Mouse (Mus musculus) adrenal gland, adult 8-10 months (tissue): Measurements from ENCODE around the gene Cpped1. TPM values are rescaled to one million over a fixed set of nuclear protein-coding genes. Genes with fewer than 3 reads are reported as not detected.
A peak's percentile ranks its signal among the peaks of the same experiment; 100 is the strongest.

ENCODE experiments used
- DNase-seq: peaks from one replicate; pipeline ENCODE4 v3.0.0; 2022
- total RNA-seq, 4 experiments: library from RNA; stranded (reverse); gene quantifications; 2 replicates each; pipeline ENCODE4 v1.2.4; 2022

The Cpped1 gene
- total RNA-seq, 4 experiments from 2014 or later: 49.5 to 56.3 (median 50.5) TPM

DNA sequence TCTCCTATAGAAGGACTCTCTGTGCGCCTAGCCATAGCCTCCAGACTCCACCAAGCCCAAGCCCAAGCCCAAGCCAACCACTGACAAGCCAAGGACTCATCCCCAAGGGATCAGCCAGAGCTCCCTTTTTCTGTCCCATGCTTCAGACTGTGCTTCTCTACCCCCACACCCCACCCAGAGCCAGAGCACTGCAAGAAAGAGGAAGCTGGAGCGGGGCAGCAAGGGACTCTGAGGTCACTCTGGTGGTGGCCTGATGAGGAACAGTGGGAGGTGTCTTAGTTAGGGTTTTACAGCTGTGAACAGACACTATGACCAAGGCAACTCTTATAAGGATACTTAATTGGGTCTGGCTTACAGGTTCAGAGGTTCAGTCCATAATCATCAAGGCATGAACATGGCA is 65.8 kb downstream of the Cpped1 start:
- no peak for DNase-seq

DNA sequence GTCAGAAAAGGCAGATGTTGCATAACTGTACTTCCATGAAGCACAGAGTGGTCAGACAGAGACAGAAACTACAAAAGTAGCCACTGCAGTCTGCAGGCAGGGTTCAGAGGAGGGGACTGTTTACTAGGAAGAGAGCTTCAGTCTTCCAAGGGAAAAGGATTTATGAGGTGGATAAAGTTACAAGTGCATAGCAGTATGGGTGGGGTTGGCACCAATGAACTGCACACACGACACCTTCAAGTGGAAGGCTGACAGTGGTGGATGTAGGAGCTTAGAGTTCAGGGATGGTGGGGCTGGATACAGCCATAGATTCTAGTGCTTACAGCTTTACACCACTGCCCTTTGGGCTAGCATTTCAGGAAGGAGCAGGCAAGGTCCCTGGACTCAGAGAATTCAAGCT is 75.8 kb downstream of the Cpped1 start:
- no peak for DNase-seq

DNA sequence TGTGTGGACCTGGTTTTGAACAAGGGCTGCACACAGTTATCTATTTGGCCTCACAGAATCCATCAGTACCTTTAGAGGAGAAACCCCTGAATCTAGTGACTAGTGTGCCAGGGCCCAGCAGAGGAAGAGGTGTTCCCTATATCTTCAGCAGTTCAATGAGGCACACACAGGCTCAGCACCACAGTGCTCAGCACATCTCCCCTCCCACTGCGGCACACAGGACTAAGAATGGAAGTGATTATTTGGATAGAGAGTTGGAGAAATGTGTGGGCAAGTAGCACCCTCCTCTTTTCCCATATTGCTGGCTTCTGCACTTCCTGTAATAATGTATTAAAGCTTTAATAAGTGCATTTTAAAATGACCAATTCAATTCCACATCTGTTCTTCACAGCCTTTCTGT is 80.4 kb downstream of the Cpped1 start:
- DNase-seq: no peak

DNA sequence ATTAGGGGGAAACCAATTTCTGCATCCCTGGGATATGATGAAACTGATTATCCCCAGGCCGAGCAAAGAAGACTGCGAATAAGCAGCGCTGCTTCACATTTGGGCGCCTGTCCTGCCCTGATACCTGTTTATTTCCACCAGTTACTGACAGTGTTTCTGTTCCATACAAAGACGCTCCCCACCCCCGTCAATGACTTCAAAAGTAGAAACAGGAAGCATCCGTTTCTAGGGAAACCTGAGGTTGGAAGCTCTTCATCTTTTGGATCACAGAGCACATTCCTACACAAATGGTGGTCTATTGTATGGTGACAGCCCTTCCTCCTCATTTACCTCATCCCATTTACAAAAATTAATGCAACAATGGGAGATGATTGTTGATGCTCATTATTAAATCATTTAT is 84.4 kb downstream of the Cpped1 start:
- no peak for DNase-seq

DNA sequence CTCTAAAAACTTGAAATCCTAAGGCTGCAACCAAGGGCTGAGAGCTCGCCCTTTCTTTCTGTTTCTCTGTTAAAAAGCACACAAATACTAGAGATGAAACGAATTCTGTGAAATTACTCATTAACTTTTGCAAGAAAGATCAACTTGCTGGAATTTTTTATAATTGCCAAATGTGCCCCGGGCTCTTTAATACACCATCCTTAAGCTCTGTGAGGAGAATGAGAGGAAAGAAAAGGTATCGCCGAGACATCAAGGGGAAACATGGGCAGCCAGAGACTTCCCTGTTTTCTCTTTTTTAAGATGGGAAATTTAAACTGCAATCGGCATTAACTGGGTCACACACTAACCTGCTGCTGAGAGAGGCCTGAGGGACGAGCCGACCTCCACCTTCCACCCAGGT is 84.9 kb downstream of the Cpped1 start:
- no peak for DNase-seq

DNA sequence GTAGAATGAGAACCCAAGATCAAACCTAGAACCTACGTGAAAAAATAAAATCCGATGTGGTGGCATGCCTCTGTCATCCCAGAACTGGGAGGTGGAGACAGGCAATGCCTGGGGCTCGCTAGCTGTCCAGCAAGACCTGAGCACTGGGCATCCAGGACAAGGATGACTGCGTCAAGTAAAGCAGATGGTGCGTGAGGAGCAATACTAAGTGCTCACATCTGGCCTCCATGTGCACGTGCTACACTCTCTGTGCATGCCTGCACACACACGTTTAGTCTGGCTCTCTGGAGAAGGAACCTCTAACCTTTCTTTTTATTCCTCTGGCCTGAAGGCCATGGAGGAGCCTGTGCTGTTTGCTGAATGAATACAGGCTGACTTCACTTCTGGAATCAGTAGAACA is 88.5 kb downstream of the Cpped1 start:
- no peak for DNase-seq

DNA sequence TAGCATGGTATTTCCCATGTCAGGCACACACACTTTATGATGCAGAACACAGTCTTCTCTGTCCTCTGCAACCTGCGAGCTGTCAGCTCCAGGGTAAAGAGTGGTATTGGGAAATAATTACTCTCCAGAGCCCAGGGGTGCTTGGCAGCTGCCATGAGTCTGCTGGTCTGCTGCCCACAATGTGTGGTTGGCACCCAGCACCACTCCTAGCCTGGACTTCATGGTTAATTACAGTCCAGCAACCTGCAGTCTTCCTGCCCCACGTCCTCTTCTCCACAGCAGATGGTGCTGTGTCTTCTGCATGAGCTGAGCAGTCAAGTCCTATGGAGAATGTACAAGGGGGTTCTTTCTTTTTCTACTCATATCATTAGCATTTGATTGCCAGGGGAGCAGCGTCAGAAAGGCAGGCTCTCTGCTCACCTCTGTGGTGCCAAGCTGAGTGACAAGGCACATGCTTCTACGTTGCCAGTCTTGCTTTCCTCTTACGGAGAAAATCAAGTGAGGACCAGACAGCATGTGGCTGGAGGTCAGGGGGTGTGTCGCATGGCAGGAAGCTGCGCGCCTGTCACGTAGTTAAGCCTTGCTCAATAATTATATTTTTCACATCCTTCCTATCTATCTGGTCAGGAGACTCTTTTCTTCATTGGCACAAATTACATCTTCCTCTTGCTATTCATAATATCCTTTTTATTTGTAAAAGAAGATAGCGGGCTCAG is 94.2 kb downstream of the Cpped1 start:
- DNase-seq: no peak

DNA sequence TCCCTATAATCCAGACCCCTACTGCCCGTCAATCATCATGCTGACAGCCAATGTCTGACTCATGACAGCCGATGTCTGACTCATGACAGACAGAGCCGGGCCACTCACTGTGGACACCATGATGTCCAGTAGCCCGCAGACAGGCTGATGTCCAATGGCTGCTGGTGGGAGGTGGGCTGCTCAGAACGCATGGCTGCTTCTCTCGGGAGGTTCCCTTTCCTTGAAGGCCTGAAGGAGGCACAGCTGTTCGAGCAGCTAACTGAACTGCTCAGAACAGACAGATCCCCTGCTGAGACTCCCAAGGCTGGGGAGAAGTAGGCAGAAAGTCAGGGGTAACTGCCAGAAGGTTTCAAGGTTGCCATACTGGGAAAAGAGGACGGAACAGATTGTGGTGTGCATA is 97.1 kb downstream of the Cpped1 start:
- no peak for DNase-seq

DNA sequence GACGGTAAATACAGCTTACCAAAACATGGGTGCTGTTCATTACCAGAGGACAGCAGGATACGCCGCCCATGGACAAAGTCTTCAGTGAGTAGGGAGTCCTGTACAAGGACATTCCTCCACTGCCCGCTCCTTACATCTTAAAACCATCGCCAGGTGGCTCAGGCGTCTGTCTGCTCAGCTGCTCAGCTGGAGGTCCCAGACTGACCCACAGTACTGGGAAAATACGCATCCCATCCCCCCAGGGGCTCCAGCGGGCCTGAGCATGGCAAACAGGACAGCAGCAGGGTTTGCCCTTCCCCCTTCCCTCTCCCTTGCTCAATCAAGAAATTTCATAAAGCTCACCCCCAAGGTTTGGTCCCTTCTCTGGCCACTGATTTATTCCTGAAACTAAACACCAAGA is 99.6 kb downstream of the Cpped1 start:
- no peak for DNase-seq

DNA sequence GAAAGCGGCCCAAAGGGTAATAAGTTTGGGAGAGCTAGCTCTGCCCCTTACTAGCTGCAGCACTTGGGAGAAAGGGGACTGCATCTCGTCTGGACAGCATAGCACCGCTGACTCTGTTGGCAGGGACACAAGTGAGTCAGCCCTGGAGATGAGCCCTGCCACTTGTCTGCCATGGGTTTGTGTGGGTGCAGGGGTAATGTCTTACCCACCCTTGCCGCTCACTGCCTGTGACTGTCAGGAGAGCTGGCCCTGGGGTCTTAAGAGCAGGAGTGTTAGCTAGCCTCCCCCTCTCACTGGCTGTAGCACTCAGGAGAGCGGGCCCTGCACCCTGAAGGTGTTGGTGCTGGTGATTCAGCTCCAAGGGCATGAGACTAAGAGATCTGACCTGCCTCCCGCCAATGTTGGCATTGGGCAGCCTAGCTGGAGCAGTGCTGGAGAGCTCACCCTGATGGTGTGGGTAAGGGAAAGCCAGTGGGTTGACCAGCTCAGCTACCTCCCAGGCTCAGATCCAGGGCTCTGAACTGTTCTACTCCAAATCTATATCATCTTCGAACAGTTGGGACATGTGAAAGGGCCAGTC is 107.2 kb downstream of the Cpped1 start:
- DNase-seq: peak; percentile 52

DNA sequence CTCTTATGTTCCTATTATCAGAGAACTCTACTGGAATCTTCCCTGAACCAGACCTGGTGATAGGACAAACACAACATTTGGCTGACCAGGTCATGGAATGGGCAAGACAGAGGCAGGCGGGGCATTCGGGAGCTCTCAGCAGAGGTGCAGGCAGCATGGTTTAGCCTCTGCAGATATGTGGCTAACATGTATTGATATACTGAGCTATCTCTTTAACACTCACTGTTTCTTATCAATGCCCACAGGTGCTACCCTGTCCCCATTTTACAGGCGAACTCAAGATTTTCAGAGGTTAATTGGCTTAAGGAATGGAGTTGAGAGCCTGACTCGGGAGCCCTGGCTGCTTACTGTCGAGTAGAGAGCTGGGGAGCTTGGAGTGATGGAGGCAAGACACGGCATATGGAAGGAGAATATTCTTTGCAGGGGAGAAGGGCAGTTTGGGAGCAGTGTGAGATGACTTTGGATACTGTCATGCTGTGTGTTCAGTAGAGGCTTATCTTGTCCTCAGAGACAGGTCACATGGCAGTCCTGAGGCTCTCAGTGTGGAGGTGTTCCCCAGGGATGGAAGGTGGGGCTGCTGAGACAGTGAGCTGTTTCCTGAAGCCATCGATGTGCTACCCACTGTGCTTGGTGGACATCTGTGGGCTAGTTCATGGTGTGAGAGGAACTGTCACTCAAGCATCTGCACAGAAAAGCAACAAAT is 113.3 kb downstream of the Cpped1 start:
- no peak for DNase-seq

DNA sequence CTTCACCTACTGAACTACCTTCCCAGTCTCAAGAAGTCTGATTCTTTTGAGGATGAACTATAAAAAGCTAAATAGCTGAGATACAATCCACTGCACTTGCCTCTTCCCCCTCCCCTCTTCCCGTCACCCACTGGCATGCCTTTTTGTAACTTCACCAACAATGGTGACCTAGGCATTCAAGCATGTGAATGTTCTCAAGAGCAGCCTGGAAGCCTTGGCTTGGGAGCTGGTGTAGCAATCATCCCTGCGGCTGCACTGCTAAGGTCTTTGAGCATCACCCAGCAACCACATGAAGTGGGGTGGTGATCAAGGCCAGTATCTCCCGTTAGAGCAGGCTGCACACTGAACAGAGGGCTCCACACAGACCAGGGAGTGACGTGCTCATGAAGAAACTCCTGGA is 114.6 kb downstream of the Cpped1 start:
- no peak for DNase-seq

DNA sequence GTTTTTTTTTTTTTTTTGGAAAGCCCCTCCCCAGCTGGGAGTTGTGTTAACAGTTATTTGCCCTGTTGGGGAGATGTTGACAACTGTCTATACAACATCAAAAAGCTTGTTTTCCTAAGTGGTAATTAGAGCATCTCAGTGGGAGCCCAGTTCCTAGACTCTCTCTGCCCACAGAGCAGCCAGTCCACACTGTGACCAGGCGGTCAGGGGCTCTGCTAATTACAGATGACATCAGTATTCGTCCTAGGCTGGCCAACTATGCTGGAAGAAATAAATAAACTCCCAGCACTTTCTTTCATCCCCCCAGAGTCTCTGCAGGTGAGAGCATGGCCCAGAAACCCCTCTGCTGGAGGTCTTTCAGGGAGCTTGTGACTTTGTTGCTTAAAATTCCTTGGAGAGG is 115.9 kb downstream of the Cpped1 start:
- DNase-seq: no peak

DNA sequence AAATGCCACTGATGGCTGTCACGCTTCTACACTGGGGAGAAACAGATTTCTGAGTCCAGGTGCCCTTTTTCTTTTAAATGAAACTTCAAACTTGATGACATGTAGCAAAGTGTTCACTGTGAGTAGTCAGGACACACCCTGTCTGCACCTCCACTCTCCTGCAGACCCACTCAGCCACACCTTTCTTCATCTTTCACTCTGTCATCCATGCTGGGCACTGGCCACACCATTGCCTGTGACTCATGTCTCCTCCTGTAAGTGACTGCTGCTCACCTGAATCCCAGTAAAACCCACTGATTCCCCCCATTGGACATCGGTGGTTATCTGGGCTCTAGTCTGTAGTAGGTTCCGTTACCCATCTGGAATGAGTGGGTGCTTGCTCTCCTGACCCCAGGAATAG is 118.8 kb downstream of the Cpped1 start:
- no peak for DNase-seq

DNA sequence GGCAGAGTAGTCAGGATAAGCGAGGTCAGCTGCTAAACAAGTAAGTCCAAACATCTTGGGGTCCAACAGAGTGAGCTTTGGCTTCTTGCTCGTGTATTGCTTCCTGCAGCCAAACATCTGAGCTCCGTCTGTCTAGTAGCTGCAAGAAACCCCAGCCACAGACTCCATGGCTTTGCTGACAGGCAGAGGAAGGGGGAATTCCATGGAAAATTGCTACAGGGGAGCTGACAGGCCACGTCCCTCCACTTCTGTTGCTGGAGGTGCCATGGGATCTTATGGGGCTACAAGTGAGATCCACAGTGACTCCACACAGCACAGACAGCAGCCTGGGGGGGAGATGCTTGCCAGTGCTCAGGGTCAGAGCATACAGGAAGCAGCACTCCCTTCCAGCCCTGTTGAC is 123.4 kb downstream of the Cpped1 start:
- no peak for DNase-seq

DNA sequence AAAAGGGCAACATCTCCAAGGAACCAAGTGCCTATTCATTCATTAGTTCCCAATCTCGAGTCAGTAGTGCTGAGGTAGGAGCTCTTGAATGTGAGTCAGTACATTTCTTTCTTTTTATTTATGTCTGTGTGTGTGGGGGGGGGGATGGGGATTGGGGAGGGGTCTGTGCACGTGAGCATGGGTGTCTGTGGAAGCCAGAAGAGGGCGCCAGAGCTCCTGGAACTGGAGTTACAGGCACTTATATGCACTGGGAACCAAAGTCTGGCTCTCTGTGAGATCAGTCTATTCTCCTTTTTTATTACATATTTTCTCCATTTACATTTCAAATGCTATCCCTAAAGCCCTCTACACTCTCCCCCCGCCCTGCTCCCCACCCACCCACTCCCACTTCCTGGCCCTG is 124.9 kb downstream of the Cpped1 start:
- no peak for DNase-seq

DNA sequence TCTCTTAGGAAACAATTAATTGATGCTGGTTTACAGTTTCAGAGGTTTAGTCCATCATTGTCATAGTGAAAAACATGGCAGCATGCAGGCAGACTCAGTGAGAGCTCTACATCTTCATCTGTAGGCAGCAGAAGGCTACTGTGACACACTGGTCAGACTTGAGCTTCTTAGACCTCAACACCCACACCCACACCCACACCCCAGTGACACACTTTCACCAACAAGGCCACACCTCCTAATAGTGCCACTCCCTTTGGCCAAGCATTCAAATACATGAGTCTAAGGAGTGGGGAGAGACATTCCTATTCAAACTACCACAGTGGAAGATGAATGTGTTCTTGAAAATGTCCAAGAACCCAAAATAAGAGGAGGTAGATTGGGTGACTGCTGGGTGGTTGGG is 125.9 kb downstream of the Cpped1 start:
- no peak for DNase-seq

DNA sequence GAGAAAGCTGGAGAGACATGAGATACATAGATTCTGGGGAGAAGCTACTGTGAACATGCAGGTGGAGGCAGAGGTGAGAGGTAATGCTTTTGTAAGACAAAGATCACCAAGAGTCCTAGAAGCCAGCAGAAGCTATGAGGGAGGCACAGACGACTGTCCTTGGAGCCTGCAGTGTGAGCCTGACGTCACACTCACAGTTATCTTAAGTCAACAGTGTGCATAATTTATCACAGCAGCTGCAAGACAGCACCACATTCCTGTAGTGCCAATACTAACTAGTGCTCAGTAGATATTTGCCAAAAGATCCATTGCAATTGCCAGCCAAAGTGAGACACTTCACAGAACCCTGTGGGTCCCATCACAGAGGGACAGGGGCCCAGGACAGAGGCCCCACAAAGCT is 127.2 kb downstream of the Cpped1 start:
- peak; percentile 42 for DNase-seq

DNA sequence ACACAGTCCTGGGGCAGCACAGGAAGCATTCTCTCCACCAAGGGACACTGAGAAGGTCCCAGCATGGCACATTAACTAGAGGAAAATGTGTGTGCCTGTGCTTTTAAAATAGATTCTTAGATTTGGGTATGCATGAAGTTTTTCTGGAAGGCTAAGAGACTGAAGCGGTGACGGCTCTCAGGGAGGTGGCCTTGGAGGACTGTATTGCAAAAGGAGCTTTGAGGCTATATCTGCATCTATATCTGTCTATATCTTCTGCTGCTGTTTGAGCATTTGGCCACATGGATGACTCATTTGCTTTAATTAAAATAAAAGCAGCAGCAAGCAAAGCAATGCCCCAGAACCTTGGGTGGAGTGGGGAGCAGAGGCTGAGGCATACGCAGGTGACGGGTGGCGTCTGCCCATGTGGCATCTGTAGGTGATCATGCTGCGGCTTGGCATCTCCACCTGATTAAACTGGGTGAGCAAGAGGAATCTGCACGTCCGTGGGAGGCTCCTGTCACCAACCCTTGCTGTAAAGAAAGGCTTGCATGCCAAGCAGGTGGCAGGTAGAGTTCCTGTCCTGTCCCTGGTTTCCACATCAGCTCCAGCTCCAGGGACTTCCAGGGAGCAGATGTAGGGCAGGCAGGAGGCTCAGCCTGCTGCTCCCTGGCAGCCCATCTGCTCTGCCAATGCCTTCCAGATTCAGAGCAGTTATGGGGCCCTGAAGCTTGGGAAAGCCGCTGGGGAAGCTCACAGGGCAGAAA is 130.4 kb downstream of the Cpped1 start:
- no peak for DNase-seq

DNA sequence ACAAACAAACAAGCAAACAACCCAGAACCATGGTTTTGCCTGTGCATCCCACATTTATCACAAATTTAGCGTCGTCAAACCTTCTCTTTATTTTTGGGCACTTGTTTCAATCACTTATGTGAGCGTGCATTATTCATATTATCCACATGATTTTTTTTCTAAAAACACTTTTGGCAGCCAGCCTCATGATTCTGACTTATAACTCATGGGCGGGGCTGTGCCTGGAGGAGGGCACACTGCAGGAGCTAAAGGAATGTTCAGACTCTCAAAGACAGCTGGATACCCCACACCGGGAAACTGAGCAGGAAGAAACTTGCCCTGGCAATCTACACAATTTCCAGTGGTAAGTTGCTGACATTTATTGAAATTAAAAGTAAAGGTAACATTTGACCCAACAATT is 131.1 kb downstream of the Cpped1 start:
- DNase-seq: no peak

DNA sequence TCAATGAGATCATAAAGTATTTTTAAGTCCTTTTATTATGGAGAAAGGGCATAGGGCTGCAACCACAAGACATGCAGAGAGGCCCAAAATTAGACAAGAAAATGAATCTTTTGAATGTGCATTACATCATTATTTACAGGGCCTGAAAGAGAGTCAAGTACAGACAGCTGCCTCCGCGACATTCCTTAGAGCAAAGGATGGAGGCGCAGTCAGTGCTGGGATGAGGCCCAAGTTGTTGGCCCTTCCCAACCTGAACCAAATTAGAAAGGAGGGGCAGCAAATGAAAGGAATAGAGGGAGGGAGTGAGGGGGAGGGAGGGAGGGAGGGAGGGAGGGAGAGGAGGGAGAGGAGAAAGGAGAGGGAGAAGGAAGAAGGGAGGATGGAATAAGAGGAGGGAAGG is 132.7 kb downstream of the Cpped1 start:
- DNase-seq: no peak

DNA sequence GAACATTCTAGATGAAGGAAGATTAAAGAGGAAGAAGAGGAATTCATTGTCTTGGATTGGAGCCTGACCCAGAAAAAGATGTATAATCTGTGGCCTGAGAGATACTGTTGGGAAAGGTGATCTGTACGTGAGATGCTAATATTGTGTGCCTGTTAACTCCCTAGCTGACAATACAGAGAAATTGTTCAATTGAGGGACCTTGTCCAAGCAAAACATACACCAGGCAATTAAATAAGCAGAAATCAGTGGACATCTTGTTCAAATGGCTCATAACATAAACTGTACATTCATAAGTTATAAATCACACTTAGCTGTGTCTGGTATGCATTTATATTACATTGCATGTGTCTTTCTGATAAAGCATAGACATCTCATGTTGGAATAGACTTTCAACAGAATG is 134.9 kb downstream of the Cpped1 start:
- no peak for DNase-seq

DNA sequence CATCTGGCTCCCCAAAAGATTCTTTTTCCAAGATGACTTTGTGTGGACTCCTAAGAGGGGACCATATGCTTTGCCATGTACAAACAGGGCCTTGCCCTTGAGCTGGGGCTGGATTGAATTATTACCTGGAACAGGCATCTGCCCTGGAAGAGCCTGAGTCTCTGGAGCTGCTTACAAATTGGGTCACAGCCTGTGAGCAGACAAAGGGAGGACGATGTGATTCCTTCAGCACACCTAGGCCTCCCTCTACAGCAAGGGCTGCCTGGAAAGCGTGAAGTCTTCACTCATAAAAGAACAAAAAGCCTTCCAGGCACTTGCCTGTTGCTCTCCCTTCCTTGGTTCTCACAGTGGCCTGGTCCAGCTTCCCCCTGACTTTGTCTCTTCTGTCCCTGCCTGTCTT is 136.9 kb downstream of the Cpped1 start:
- no peak for DNase-seq
